Mouse (Mus musculus): ENCODE data around the gene Shank2. TPM values are rescaled to one million over a fixed set of nuclear protein-coding genes. Genes with fewer than 3 reads are reported as not detected.

The Shank2 gene
- total and polyA plus RNA-seq, 2 experiments from 2014 or later, result 9.3 to 32.6 TPM

- peaks cover 19% of the 10 kb centered on the region; the same call in 1 of the 2 replicates for H3K4me1 ChIP-seq (ENCODE audit: insufficient read depth, low read length)
- 52% methylated on average over 3 of the region's 3 CpGs for WGBS
- DNase-seq (ENCODE audit: low spot score) (no peak), ATAC-seq (ENCODE audit: low FRiP score) (no peak)
- H3K9me3 ChIP-seq (ENCODE audit: low read length), result no peaks in the 10 kb centered on the region
- H3K27me3 ChIP-seq (ENCODE audit: insufficient read depth, low read length), result no peaks in the 10 kb centered on the region
- TF ChIP-seq CTCF (IDR thresholded peaks at IDR 0.05), result no peak
- H3K27ac ChIP-seq (ENCODE audit: low read depth, low read length), result peak overlapping the region; percentile 87
- H3K4me3 ChIP-seq (ENCODE audit: low read depth, low read length), result peak overlapping the region; percentile 60
- peaks cover 8% of the 10 kb centered on the region; the same call in 1 of the 2 replicates for H3K36me3 ChIP-seq (ENCODE audit: insufficient read depth, low read length)
- H3K9ac ChIP-seq (replicated peaks; ENCODE audit: low read length, poor library complexity, severe bottlenecking), result peak overlapping the region; percentile 76
- peak overlapping the region; percentile 55 for H3K4me2 ChIP-seq (ENCODE audit: low read depth, low read length, poor library complexity, severe bottlenecking)
Observed at GRCm38 (mm10) chr7:144176234-144176730, 174.6 kb downstream of the Shank2 start.

GRCm38 (mm10) chr7:144179436-144179835, 177.7 kb downstream of the Shank2 start:
- Histone ChIP-seq H3K9ac (replicated peaks; ENCODE audit: low read length, poor library complexity, severe bottlenecking) (no peak overlapping the region), H3K27me3 (ENCODE audit: insufficient read depth, low read length) (no peaks in the 10 kb centered on the region), H3K4me3 (ENCODE audit: low read depth, low read length) (no peak overlapping the region), H3K4me1 (ENCODE audit: insufficient read depth, low read length) (peaks cover 19% of the 10 kb centered on the region; the same call in 1 of the 2 replicates), H3K27ac (ENCODE audit: low read depth, low read length) (no peak overlapping the region), H3K4me2 (ENCODE audit: low read depth, low read length, poor library complexity, severe bottlenecking) (no peak overlapping the region), H3K9me3 (ENCODE audit: low read length) (no peaks in the 10 kb centered on the region), H3K36me3 (ENCODE audit: insufficient read depth, low read length) (peaks cover 14% of the 10 kb centered on the region; the same call in 1 of the 2 replicates)
- DNase-seq (ENCODE audit: low spot score), result no peak
- ATAC-seq (ENCODE audit: low FRiP score), result no peak
- no peak for TF ChIP-seq CTCF (IDR thresholded peaks at IDR 0.05)
- 93% methylated on average over 6 of the region's 6 CpGs for WGBS

- ATAC-seq (ENCODE audit: low FRiP score) (peak; percentile 51), DNase-seq (ENCODE audit: low spot score) (peak; percentile 80)
- Histone ChIP-seq H3K4me2 (ENCODE audit: low read depth, low read length, poor library complexity, severe bottlenecking) (no peak overlapping the region), H3K4me1 (ENCODE audit: insufficient read depth, low read length) (peaks cover 12% of the 10 kb centered on the region; the same call in 1 of the 2 replicates), H3K9ac (replicated peaks; ENCODE audit: low read length, poor library complexity, severe bottlenecking) (no peak overlapping the region), H3K9me3 (ENCODE audit: low read length) (no peaks in the 10 kb centered on the region), H3K27me3 (ENCODE audit: insufficient read depth, low read length) (no peaks in the 10 kb centered on the region), H3K36me3 (ENCODE audit: insufficient read depth, low read length) (peaks cover 16% of the 10 kb centered on the region; the same call in 1 of the 2 replicates), H3K27ac (ENCODE audit: low read depth, low read length) (no peak overlapping the region), H3K4me3 (ENCODE audit: low read depth, low read length) (no peak overlapping the region)
- 22% methylated on average over 6 of the region's 6 CpGs for WGBS
- TF ChIP-seq CTCF (IDR thresholded peaks at IDR 0.05), result peak; percentile 90
Observed at GRCm38 (mm10) chr7:144180885-144181284, 179.2 kb downstream of the Shank2 start.

GRCm38 (mm10) chr7:144187869-144188430, 186.2 kb downstream of the Shank2 start:
- no peak overlapping the region for H3K27ac ChIP-seq (ENCODE audit: low read depth, low read length)
- WGBS, result 71% methylated on average over 11 of the region's 11 CpGs
- H3K4me1 ChIP-seq (ENCODE audit: insufficient read depth, low read length), result no peaks in the 10 kb centered on the region
- TF ChIP-seq CTCF (IDR thresholded peaks at IDR 0.05), result no peak
- DNase-seq (ENCODE audit: low spot score) (no peak), ATAC-seq (ENCODE audit: low FRiP score) (no peak)
- H3K4me3 ChIP-seq (ENCODE audit: low read depth, low read length), result no peak overlapping the region
- no peaks in the 10 kb centered on the region for H3K9me3 ChIP-seq (ENCODE audit: low read length)
- H3K9ac ChIP-seq (replicated peaks; ENCODE audit: low read length, poor library complexity, severe bottlenecking), result no peak overlapping the region
- no peaks in the 10 kb centered on the region for H3K27me3 ChIP-seq (ENCODE audit: insufficient read depth, low read length)
- H3K36me3 ChIP-seq (ENCODE audit: insufficient read depth, low read length), result peaks cover 38% of the 10 kb centered on the region
- H3K4me2 ChIP-seq (ENCODE audit: low read depth, low read length, poor library complexity, severe bottlenecking), result no peak overlapping the region

GRCm38 (mm10) chr7:144189446-144189845, 187.7 kb downstream of the Shank2 start:
- Histone ChIP-seq H3K9me3 (ENCODE audit: low read length) (no peaks in the 10 kb centered on the region), H3K27me3 (ENCODE audit: insufficient read depth, low read length) (no peaks in the 10 kb centered on the region), H3K4me3 (ENCODE audit: low read depth, low read length) (no peak overlapping the region), H3K27ac (ENCODE audit: low read depth, low read length) (no peak overlapping the region), H3K4me1 (ENCODE audit: insufficient read depth, low read length) (no peaks in the 10 kb centered on the region), H3K36me3 (ENCODE audit: insufficient read depth, low read length) (peaks cover 39% of the 10 kb centered on the region), H3K9ac (replicated peaks; ENCODE audit: low read length, poor library complexity, severe bottlenecking) (no peak overlapping the region; the same call in 1 of the 2 replicates), H3K4me2 (ENCODE audit: low read depth, low read length, poor library complexity, severe bottlenecking) (no peak overlapping the region)
- TF ChIP-seq CTCF (IDR thresholded peaks at IDR 0.05), result no peak
- ATAC-seq (ENCODE audit: low FRiP score), result no peak
- 86% methylated on average over 4 of the region's 4 CpGs for WGBS
- DNase-seq (ENCODE audit: low spot score), result no peak

GRCm38 (mm10) chr7:144198491-144198890, 196.8 kb downstream of the Shank2 start:
- no peaks in the 10 kb centered on the region for H3K9me3 ChIP-seq (ENCODE audit: low read length)
- TF ChIP-seq CTCF (IDR thresholded peaks at IDR 0.05), result no peak
- ATAC-seq (ENCODE audit: low FRiP score), result no peak
- H3K4me2 ChIP-seq (ENCODE audit: low read depth, low read length, poor library complexity, severe bottlenecking), result no peak overlapping the region
- WGBS, result 85% methylated on average over 2 of the region's 2 CpGs
- H3K9ac ChIP-seq (replicated peaks; ENCODE audit: low read length, poor library complexity, severe bottlenecking), result no peak overlapping the region
- DNase-seq (ENCODE audit: low spot score), result no peak
- no peak overlapping the region for H3K4me3 ChIP-seq (ENCODE audit: low read depth, low read length)
- no peaks in the 10 kb centered on the region for H3K27me3 ChIP-seq (ENCODE audit: insufficient read depth, low read length)
- H3K4me1 ChIP-seq (ENCODE audit: insufficient read depth, low read length), result peaks cover 7% of the 10 kb centered on the region; the same call in 1 of the 2 replicates
- H3K36me3 ChIP-seq (ENCODE audit: insufficient read depth, low read length), result peaks cover 4% of the 10 kb centered on the region; the same call in 1 of the 2 replicates
- no peak overlapping the region for H3K27ac ChIP-seq (ENCODE audit: low read depth, low read length)
